Mouse (Mus musculus) liver, adult 2 months (tissue): Measurements from ENCODE around the gene Map3k11. TPM values are rescaled to one million over a fixed set of nuclear protein-coding genes. Genes with fewer than 3 reads are reported as not detected.

Experiments used
- DNase-seq: peaks from one replicate; pipeline ENCODE4 v3.0.0-alpha.2; 2011; ENCODE audit warnings: low read depth, low spot score; ENCODE audit errors: extremely low read depth
- H3K27ac ChIP-seq: fragments of 200-500 bp; replicated peaks from 2 replicates; pipeline ENCODE4 v1.5.1; 2012; ENCODE audit warnings: low read depth, mild to moderate bottlenecking, control low read depth, inconsistent platforms, low read length; ENCODE audit not compliant: insufficient read depth
- H3K27me3 ChIP-seq: fragments of 200-500 bp; 2 replicates; pipeline ENCODE4 v1.6.1; 2012; ENCODE audit warnings: mild to moderate bottlenecking, moderate library complexity, low read length, inconsistent platforms; ENCODE audit not compliant: control insufficient read depth, insufficient read depth
- H3K36me3 ChIP-seq: fragments of 200-500 bp; 2 replicates; pipeline ENCODE4 v1.6.1; 2012; ENCODE audit warnings: low read length, inconsistent platforms; ENCODE audit not compliant: control insufficient read depth, insufficient read depth
- H3K4me1 ChIP-seq: fragments of 200-500 bp; 2 replicates; pipeline ENCODE4 v1.6.1; 2011; ENCODE audit warnings: low read length; ENCODE audit not compliant: control insufficient read depth, insufficient read depth
- H3K4me3 ChIP-seq: fragments of 200-500 bp; 2 replicates; pipeline ENCODE4 v1.5.1; 2011; ENCODE audit warnings: low read depth, mild to moderate bottlenecking, control low read depth, low read length, moderate library complexity; ENCODE audit not compliant: insufficient read depth
- H3K79me2 ChIP-seq: fragments of 200-500 bp; 2 replicates; pipeline ENCODE4 v1.6.1; 2012; ENCODE audit warnings: inconsistent platforms, mild to moderate bottlenecking, low read length, moderate library complexity; ENCODE audit not compliant: control insufficient read depth, insufficient read depth
- H3K9ac ChIP-seq: fragments of 200-500 bp; 2 replicates; pipeline ENCODE4 v1.6.1; 2012; ENCODE audit warnings: low read depth, mild to moderate bottlenecking, control low read depth, inconsistent platforms, low read length
- CTCF ChIP-seq: fragments of 200-500 bp; IDR thresholded peaks from 2 replicates; pipeline ENCODE4 v1.5.1; 2011; ENCODE audit warnings: low read depth, low read length, control low read depth
- POLR2A ChIP-seq: fragments of 200-500 bp; IDR thresholded peaks from 2 replicates; pipeline ENCODE4 v1.6.1; 2011; ENCODE audit warnings: low read length, control low read depth; ENCODE audit not compliant: insufficient read depth; ENCODE audit errors: extremely low read depth
- WGBS: fragments of 180-500 bp; shearing (Covaris S2); methylation state at CpG from one replicate; pipeline ENCODE4 v1.1.7; 2018; 5-methylcytosine and 5-hydroxymethylcytosine counted together
- polyA plus RNA-seq: library from polyadenylated mRNA; depleted of rRNA; stranded (reverse); fragments of >200 nt; gene quantifications from 2 replicates; pipeline ENCODE4 v1.2.3, GENCODE M21; 2012
- total RNA-seq: library from RNA; depleted of rRNA; stranded (reverse); fragments of >200 nt; gene quantifications from 2 replicates; pipeline ENCODE4 v1.2.3, GENCODE M21; 2014

The Map3k11 gene
- total and polyA plus RNA-seq, 2 experiments, result 10.2 to 53.6 TPM

DNA sequence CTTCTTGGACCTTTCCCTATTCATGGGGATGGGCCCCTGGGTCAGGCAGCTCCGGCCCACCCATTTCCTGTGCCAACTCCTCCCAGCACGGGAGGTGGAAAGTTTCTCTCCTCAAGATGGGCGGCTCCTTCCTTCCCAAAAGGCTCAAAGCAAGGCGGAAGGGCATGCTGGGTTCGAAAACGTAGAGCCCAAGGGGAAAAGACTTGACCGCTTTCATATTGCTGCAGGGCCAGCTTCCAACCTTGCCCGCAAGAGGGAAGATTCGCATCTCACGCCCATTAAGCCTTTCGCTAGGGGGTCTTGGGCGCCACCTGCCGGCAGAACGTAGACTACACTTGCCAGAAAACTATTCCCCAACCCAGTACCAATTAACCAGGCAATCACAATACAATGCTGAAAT, 39.2 kb downstream of the Map3k11 start:
- peak; percentile 51 for DNase-seq

DNA sequence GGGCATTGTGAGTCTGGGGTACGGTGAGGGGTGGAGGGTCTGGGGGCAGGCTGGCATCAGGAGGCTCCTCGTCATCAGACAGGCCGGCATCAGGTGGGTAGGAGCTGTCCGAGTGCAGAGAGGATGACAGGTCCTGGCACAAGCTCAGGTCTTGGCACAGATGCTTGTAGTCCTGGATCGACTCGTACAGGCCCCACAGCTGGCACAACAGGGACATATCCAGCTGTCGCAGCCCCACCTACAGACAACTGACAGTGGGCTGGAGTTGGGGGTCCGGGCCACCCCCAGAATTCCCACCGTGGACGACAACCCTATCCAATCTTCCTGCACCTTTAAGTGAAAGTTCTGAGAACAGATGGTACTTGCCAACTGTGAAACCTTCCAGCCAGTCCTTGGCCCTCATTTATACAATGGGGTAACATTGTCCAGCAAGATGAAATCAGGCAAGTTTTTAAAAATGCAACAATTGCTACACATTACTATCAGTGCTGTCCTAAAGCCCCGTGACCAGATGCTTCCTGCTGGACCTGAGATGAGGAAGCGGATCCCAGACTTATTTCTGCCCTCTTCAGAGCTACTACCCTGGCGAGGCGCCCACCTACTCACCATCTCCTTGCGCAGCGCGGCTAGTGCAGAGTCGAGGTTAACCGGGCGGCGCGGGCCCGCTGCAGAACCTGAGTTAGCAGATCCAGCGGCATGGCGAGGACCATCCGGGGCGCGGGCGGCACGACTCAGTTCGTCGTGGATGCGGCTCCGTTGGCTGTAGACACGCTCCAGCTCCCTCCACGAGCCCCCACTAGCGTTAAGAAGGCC, 40.3 kb downstream of the Map3k11 start:
- WGBS, result 4% methylated on average over 37 of the region's 37 CpGs
- Histone ChIP-seq H3K79me2 (no peaks in the 10 kb centered on the region; the same call in 1 of the 2 replicates), H3K4me1 (peaks cover 21% of the 10 kb centered on the region), H3K4me3 (peak overlapping the region; percentile 88), H3K9ac (peak overlapping the region; percentile 89), H3K27me3 (no peaks in the 10 kb centered on the region), H3K27ac (peak overlapping the region; percentile 66), H3K36me3 (no peaks in the 10 kb centered on the region)
- DNase-seq, result peak; percentile 61
- TF ChIP-seq POLR2A (no peak), CTCF (no peak)

More for the DNA sequence above, 39.2 kb downstream of the Map3k11 start:
- no peak overlapping the region for H3K9ac ChIP-seq
- H3K79me2 ChIP-seq, result no peaks in the 10 kb centered on the region; the same call in 1 of the 2 replicates
- H3K36me3 ChIP-seq, result no peaks in the 10 kb centered on the region
- H3K4me3 ChIP-seq, result peak overlapping the region; percentile 0
- 8% methylated on average over 14 of the region's 14 CpGs for WGBS
- H3K27me3 ChIP-seq, result no peaks in the 10 kb centered on the region
- TF ChIP-seq POLR2A (no peak), CTCF (peak; percentile 97)
- peaks cover 21% of the 10 kb centered on the region for H3K4me1 ChIP-seq
- H3K27ac ChIP-seq, result 0 out of 2 replicates have a peak overlapping the region, but pooled peaks have one; percentile 10

DNA sequence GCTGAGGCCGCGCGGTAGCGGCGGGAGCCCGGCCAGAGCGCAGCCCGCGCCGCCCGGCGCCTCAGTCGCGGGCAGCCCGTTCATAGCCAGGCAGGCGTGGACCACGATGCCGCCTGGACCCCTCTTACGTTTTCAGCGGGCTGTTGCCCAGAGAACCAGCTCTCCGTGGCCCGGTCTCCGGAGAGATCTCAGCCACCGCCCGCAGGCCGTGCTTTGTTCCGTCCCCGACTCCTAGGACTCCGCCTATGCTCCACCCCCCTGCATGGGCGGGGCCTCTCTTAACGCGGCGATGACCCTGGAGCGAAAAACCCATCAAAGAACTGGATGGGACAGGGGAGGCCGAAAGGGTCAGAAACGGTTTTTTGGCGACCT, 40.9 kb downstream of the Map3k11 start, which contains the start of gene Fam89b:
TSS of gene Fam89b (minus strand) at position 210 of the 372 bp plus-strand sequence.
- Histone ChIP-seq H3K27ac (peak within 1 kb of the TSS; percentile 66), H3K27me3 (no peaks in the 10 kb centered on the region), H3K9ac (peak within 1 kb of the TSS; percentile 89), H3K4me3 (peak within 1 kb of the TSS; percentile 88), H3K36me3 (no peaks in the 10 kb centered on the region), H3K4me1 (peaks cover 18% of the 10 kb centered on the region), H3K79me2 (no peaks in the 10 kb centered on the region; the same call in 1 of the 2 replicates)
- DNase-seq, result peak; percentile 66
- WGBS, result under 1% methylated on average over 37 of the region's 37 CpGs
- TF ChIP-seq POLR2A (peak; percentile 76), CTCF (no peak)

GRCm38 (mm10) chr19:5730314-5731186, 42.0 kb downstream of the Map3k11 start:
- no peak for TF ChIP-seq CTCF
- TF ChIP-seq POLR2A, result no peak
- WGBS, result 82% methylated on average over 29 of the region's 29 CpGs
- no peak overlapping the region for H3K9ac ChIP-seq
- H3K4me3 ChIP-seq, result no peak overlapping the region
- H3K27me3 ChIP-seq, result no peaks in the 10 kb centered on the region
- DNase-seq, result no peak
- no peaks in the 10 kb centered on the region for H3K36me3 ChIP-seq
- H3K4me1 ChIP-seq, result peaks cover 15% of the 10 kb centered on the region
- no peaks in the 10 kb centered on the region; the same call in 1 of the 2 replicates for H3K79me2 ChIP-seq
- H3K27ac ChIP-seq, result no peak overlapping the region

- no peaks in the 10 kb centered on the region for H3K27me3 ChIP-seq
- WGBS, result under 1% methylated on average over 47 of the region's 47 CpGs
- H3K27ac ChIP-seq, result peak overlapping the region; percentile 2; the same call in 1 of the 2 replicates
- peaks cover 15% of the 10 kb centered on the region for H3K4me1 ChIP-seq
- TF ChIP-seq POLR2A, result peak; percentile 63
- TF ChIP-seq CTCF, result no peak
- DNase-seq, result peak; percentile 83
- no peaks in the 10 kb centered on the region; the same call in 1 of the 2 replicates for H3K79me2 ChIP-seq
- H3K36me3 ChIP-seq, result no peaks in the 10 kb centered on the region
- H3K4me3 ChIP-seq, result peak overlapping the region; percentile 75
- peak overlapping the region; percentile 67 for H3K9ac ChIP-seq
These were observed 42.9 kb downstream of the Map3k11 start for GRCm38 (mm10) chr19:5731264-5731978.
